Mouse (Mus musculus): ENCODE results near the gene Cd9. TPM values are rescaled to one million over a fixed set of nuclear protein-coding genes. Genes with fewer than 3 reads are reported as not detected.

The Cd9 gene
- polyA plus RNA-seq, 1 experiment: 105 TPM

DNA sequence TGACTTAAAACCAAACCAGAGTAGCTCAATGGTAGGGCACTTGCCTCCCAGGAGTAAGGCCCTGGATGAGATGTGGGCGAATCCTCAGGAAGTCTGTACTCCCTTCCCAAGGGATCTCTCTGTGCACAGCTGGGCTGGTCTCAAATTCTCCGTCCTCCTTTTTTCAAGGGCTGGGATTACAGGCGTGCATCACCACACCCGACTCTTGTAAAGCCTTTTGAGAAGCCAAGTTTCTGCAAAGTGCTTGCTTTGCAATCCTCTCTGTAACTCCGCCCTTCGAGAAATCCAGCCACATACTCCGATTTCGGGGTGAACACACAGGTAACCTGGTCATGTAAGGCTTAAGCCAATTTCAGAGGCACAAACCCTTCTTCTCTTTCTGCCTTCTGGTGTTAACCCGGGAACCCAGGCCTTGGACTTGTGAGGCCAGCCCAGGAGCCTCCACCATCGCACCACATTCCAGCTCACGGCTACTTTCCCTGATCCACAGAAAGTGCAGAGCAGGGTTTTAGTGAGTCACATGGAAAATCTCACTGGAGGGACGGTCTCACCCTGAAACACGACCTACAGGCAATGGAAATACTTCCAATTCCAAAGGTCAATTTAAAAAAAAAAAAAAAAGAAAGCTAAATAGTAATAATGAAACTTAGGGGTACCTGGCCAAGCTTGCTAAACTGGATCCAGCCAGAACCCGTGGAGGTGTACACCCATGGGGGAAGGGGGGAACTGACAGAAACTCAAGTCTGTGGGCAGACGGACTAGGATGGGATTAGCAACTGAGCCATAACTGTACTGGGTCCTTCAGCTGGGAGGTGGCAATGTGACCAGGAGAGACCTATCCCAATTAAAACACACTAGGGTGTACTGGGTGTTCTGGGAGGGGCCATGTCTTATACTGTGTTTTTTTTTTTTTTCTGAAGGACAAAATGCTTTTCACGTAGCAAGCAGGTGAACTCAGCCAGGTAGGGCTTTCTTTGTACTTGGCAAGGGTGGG lies 16.2 kb downstream of the Cd9 start:
- H3K4me1 ChIP-seq (ENCODE audit: control insufficient read depth, insufficient read depth, low read length): peaks cover 7% of the 10 kb centered on the region
- no peak for TF ChIP-seq POLR2A (IDR thresholded peaks at IDR 0.05; ENCODE audit: extremely low read depth, insufficient read depth, low read length)
- TF ChIP-seq CTCF (IDR thresholded peaks at IDR 0.05; ENCODE audit: extremely low read depth, insufficient read depth, low read length): no peak

DNA sequence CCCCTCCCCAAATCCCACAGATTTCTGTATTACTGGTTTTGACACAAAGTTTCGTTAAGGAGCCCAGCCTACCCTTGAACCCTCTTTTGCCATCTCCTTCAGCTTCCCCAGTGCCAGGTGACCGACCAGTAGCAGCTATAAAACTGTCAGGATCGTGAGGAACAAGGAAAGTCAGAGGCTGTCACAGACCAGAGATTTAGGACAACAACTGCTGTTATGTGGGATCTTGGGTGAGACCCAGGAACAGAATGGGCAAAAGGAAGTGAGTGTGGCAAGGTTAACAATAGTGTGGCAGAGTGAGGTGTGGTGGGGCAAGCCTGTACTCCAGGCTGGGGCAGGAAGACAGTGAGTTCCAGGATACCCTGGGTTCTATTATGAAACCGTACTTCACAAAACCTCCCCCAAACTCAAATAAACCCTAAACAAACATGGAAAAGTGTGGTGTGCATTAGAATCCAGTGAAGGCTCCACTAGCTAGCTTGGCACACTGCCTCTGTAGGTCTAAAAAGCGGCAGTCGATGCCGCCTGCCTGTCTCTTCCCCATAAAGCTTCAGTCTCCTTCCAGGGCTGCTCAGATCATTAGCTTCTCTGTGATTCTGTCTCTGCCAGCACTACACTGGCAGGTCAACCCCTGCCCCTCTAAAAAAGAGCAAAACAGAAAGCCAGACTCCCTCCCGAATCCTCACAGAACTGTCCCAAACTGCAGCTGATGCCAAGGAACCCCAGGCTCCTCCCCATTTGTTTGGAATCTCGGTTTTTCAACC lies 17.6 kb downstream of the Cd9 start:
- no peak overlapping the region for H3K4me3 ChIP-seq (ENCODE audit: insufficient read depth, low read length)
- peaks cover 5% of the 10 kb centered on the region; the same call in 1 of the 2 replicates for H3K4me1 ChIP-seq (ENCODE audit: control insufficient read depth, insufficient read depth, low read length)
- TF ChIP-seq CTCF (IDR thresholded peaks at IDR 0.05; ENCODE audit: extremely low read depth, insufficient read depth, low read length): no peak
- TF ChIP-seq POLR2A (IDR thresholded peaks at IDR 0.05; ENCODE audit: extremely low read depth, insufficient read depth, low read length): no peak
- no peak overlapping the region for H3K27ac ChIP-seq (ENCODE audit: insufficient read depth, low read length)

More for the DNA sequence above, 16.2 kb downstream of the Cd9 start:
- Histone ChIP-seq H3K27ac (ENCODE audit: insufficient read depth, low read length) (no peak overlapping the region), H3K4me3 (ENCODE audit: insufficient read depth, low read length) (no peak overlapping the region)

- H3K4me1 ChIP-seq (ENCODE audit: control insufficient read depth, insufficient read depth, low read length): peaks cover 5% of the 10 kb centered on the region; the same call in 1 of the 2 replicates
- no peak overlapping the region for H3K27ac ChIP-seq (ENCODE audit: insufficient read depth, low read length)
- no peak for TF ChIP-seq POLR2A (IDR thresholded peaks at IDR 0.05; ENCODE audit: extremely low read depth, insufficient read depth, low read length)
- TF ChIP-seq CTCF (IDR thresholded peaks at IDR 0.05; ENCODE audit: extremely low read depth, insufficient read depth, low read length): no peak
- H3K4me3 ChIP-seq (ENCODE audit: insufficient read depth, low read length): no peak overlapping the region
Measured at GRCm38 (mm10) chr6:125476090-125476489, 18.5 kb downstream of the Cd9 start.

DNA sequence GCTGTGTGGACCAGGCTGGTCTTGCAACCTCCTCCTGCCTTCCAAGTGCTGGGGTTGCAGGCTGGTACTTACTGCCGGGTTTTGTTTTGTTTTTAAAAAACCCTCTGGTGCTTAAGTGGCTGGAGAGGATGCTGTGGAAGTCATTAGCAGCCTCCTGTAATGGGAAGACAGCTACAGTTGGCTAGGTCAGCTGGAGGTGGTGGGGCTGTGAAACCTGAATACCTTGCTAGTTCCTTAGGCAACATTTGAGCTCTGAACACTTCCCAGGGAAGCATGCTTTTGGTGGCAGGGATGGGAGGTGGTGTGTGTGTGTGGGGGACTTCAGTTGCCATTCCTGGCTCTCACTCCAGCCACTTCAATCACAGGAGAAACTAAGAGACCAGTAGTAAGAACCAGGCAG lies 19.4 kb downstream of the Cd9 start:
- TF ChIP-seq POLR2A (IDR thresholded peaks at IDR 0.05; ENCODE audit: extremely low read depth, insufficient read depth, low read length): no peak
- TF ChIP-seq CTCF (IDR thresholded peaks at IDR 0.05; ENCODE audit: extremely low read depth, insufficient read depth, low read length): no peak
- H3K4me3 ChIP-seq (ENCODE audit: insufficient read depth, low read length): no peak overlapping the region
- H3K27ac ChIP-seq (ENCODE audit: insufficient read depth, low read length): no peak overlapping the region
- no peaks in the 10 kb centered on the region for H3K4me1 ChIP-seq (ENCODE audit: control insufficient read depth, insufficient read depth, low read length)

- no peak overlapping the region for H3K4me3 ChIP-seq (ENCODE audit: insufficient read depth, low read length)
- H3K27ac ChIP-seq (ENCODE audit: insufficient read depth, low read length): no peak overlapping the region
- no peak for TF ChIP-seq CTCF (IDR thresholded peaks at IDR 0.05; ENCODE audit: extremely low read depth, insufficient read depth, low read length)
- no peak for TF ChIP-seq POLR2A (IDR thresholded peaks at IDR 0.05; ENCODE audit: extremely low read depth, insufficient read depth, low read length)
- no peaks in the 10 kb centered on the region for H3K4me1 ChIP-seq (ENCODE audit: control insufficient read depth, insufficient read depth, low read length)
Measured at GRCm38 (mm10) chr6:125473939-125474338, 20.7 kb downstream of the Cd9 start.

DNA sequence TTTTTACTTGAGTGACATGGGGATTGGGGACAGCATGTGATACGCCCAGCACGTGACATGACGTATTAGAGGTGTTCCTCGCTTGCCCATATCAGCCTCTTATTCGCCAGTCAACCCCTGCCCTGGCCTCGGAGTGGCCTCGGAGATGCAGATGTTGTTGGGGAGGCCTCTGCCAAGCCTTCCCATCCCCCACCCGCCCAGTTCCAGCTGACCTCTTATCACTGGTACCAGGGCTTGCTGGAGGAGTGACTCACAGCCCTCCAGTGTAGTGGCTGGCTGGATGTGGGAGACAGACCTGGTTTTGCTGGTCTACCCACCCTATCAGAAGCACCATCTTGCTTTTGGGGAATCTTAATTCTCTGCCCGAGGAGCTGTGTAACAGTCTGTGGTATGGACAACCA lies 21.3 kb downstream of the Cd9 start:
- Histone ChIP-seq H3K27ac (ENCODE audit: insufficient read depth, low read length) (no peak overlapping the region), H3K4me3 (ENCODE audit: insufficient read depth, low read length) (no peak overlapping the region), H3K4me1 (ENCODE audit: control insufficient read depth, insufficient read depth, low read length) (no peaks in the 10 kb centered on the region)
- TF ChIP-seq POLR2A (IDR thresholded peaks at IDR 0.05; ENCODE audit: extremely low read depth, insufficient read depth, low read length) (no peak), CTCF (IDR thresholded peaks at IDR 0.05; ENCODE audit: extremely low read depth, insufficient read depth, low read length) (no peak)

DNA sequence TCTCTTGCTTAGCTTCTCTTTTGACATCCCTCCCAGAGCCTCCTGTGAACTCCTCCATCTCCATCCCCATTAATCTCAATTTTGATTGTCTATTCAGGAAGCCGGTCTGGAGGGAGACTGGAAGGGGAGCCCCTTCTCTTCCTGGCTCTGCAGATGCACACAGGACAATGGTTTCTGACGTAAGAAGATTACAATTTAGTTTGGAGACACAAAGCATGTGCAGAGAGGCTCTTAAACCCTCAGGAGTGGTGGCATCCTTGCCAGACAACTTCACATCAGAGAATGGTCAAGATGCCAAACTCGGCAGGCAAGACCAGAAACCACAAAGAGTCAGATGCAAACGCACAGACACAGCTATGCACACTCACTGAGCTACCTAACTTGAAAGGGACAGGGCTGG lies 22.7 kb downstream of the Cd9 start:
- no peak for TF ChIP-seq CTCF (IDR thresholded peaks at IDR 0.05; ENCODE audit: extremely low read depth, insufficient read depth, low read length)
- TF ChIP-seq POLR2A (IDR thresholded peaks at IDR 0.05; ENCODE audit: extremely low read depth, insufficient read depth, low read length): no peak
- Histone ChIP-seq H3K27ac (ENCODE audit: insufficient read depth, low read length) (no peak overlapping the region), H3K4me1 (ENCODE audit: control insufficient read depth, insufficient read depth, low read length) (no peaks in the 10 kb centered on the region), H3K4me3 (ENCODE audit: insufficient read depth, low read length) (no peak overlapping the region)

DNA sequence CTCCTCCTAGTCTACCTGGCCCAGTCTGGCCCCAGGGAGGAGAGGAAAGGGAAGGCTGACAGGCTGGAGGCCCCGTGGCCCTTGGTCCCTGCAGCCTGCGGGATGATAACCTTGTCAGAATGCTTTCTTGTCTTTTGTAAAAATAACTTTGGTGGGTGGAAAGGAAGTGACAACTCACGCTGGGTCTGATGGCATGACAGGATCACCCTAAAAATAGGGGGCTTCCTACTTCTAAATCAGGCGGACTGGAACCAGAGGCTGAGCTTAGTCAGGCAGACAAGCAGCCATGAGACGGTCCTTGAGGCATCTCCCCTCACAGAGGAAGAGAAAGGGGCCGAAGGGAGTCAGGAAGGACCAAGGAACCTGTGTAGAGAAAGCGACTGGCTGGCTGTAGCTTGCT lies 23.3 kb downstream of the Cd9 start:
- Histone ChIP-seq H3K4me3 (ENCODE audit: insufficient read depth, low read length) (no peak overlapping the region), H3K4me1 (ENCODE audit: control insufficient read depth, insufficient read depth, low read length) (no peaks in the 10 kb centered on the region), H3K27ac (ENCODE audit: insufficient read depth, low read length) (no peak overlapping the region)
- TF ChIP-seq CTCF (IDR thresholded peaks at IDR 0.05; ENCODE audit: extremely low read depth, insufficient read depth, low read length): no peak
- TF ChIP-seq POLR2A (IDR thresholded peaks at IDR 0.05; ENCODE audit: extremely low read depth, insufficient read depth, low read length): no peak

DNA sequence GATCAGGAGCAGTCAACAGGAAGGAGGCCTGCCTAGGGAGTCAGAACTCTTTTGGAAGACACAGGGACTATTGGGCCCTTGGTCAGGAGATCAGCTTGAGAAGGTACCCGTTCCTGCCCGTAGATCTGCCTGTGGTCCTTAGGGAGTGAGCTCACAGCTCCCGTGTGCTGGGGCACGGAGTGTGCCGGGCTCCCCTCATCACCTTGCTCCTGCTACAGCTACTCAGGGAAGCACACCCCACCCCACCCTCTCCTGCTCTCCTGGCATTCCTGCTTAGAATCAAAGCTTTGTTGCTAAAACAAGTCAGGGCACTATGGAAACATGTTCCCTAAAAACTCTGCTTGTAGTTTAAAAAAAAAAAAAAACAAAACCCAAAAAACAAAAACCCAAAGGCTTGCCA lies 24.0 kb downstream of the Cd9 start:
- TF ChIP-seq CTCF (IDR thresholded peaks at IDR 0.05; ENCODE audit: extremely low read depth, insufficient read depth, low read length) (no peak), POLR2A (IDR thresholded peaks at IDR 0.05; ENCODE audit: extremely low read depth, insufficient read depth, low read length) (no peak)
- Histone ChIP-seq H3K4me1 (ENCODE audit: control insufficient read depth, insufficient read depth, low read length) (no peaks in the 10 kb centered on the region), H3K27ac (ENCODE audit: insufficient read depth, low read length) (no peak overlapping the region), H3K4me3 (ENCODE audit: insufficient read depth, low read length) (no peak overlapping the region)
